Mouse (Mus musculus): Measurements from ENCODE around the gene Iqgap1. TPM values are rescaled to one million over a fixed set of nuclear protein-coding genes. Genes with fewer than 3 reads are reported as not detected.

The Iqgap1 gene
- polyA plus RNA-seq, 1 experiment: 222 TPM

GRCm38 (mm10) chr7:80697859-80698258 lies 127.9 kb downstream of the Iqgap1 start:
- Histone ChIP-seq H3K36me3 (ENCODE audit: control insufficient read depth, insufficient read depth, low read length, poor library complexity, severe bottlenecking) (no peaks in the 10 kb centered on the region), H3K4me1 (ENCODE audit: control insufficient read depth, insufficient read depth, low read length) (no peaks in the 10 kb centered on the region)
- TF ChIP-seq EP300 (IDR thresholded peaks at IDR 0.05; ENCODE audit: insufficient read depth, low read depth, low read length) (no peak), CTCF (IDR thresholded peaks at IDR 0.05; ENCODE audit: low read depth, low read length) (no peak), POLR2A (IDR thresholded peaks at IDR 0.05; ENCODE audit: insufficient read depth, low read length) (no peak)

GRCm38 (mm10) chr7:80696903-80697302 lies 128.9 kb downstream of the Iqgap1 start:
- H3K27me3 ChIP-seq (ENCODE audit: control insufficient read depth, insufficient read depth, low read length, poor library complexity, severe bottlenecking): no peaks in the 10 kb centered on the region
- no peaks in the 10 kb centered on the region for H3K9me3 ChIP-seq (replicated peaks; ENCODE audit: control insufficient read depth, insufficient read depth, low read length, poor library complexity, severe bottlenecking)
- no peak overlapping the region for H3K9ac ChIP-seq (ENCODE audit: low read depth, poor library complexity, severe bottlenecking)
- H3K36me3 ChIP-seq (ENCODE audit: control insufficient read depth, insufficient read depth, low read length, poor library complexity, severe bottlenecking): no peaks in the 10 kb centered on the region
- H3K4me1 ChIP-seq (ENCODE audit: control insufficient read depth, insufficient read depth, low read length): no peaks in the 10 kb centered on the region
- H3K4me3 ChIP-seq (ENCODE audit: low read depth, low read length): no peak overlapping the region
- H3K27ac ChIP-seq (ENCODE audit: insufficient read depth, low read length): no peak overlapping the region
- TF ChIP-seq EP300 (IDR thresholded peaks at IDR 0.05; ENCODE audit: insufficient read depth, low read depth, low read length): no peak
- no peak for TF ChIP-seq POLR2A (IDR thresholded peaks at IDR 0.05; ENCODE audit: insufficient read depth, low read length)
- TF ChIP-seq CTCF (IDR thresholded peaks at IDR 0.05; ENCODE audit: low read depth, low read length): no peak

More at GRCm38 (mm10) chr7:80697859-80698258, 127.9 kb downstream of the Iqgap1 start:
- no peaks in the 10 kb centered on the region for H3K27me3 ChIP-seq (ENCODE audit: control insufficient read depth, insufficient read depth, low read length, poor library complexity, severe bottlenecking)
- no peak overlapping the region for H3K27ac ChIP-seq (ENCODE audit: insufficient read depth, low read length)
- H3K9me3 ChIP-seq (replicated peaks; ENCODE audit: control insufficient read depth, insufficient read depth, low read length, poor library complexity, severe bottlenecking): no peaks in the 10 kb centered on the region
- no peak overlapping the region for H3K9ac ChIP-seq (ENCODE audit: low read depth, poor library complexity, severe bottlenecking)
- H3K4me3 ChIP-seq (ENCODE audit: low read depth, low read length): no peak overlapping the region

- Histone ChIP-seq H3K36me3 (ENCODE audit: control insufficient read depth, insufficient read depth, low read length, poor library complexity, severe bottlenecking) (no peaks in the 10 kb centered on the region), H3K4me3 (ENCODE audit: low read depth, low read length) (no peak overlapping the region), H3K27ac (ENCODE audit: insufficient read depth, low read length) (no peak overlapping the region), H3K27me3 (ENCODE audit: control insufficient read depth, insufficient read depth, low read length, poor library complexity, severe bottlenecking) (no peaks in the 10 kb centered on the region), H3K9ac (ENCODE audit: low read depth, poor library complexity, severe bottlenecking) (no peak overlapping the region), H3K9me3 (replicated peaks; ENCODE audit: control insufficient read depth, insufficient read depth, low read length, poor library complexity, severe bottlenecking) (no peaks in the 10 kb centered on the region), H3K4me1 (ENCODE audit: control insufficient read depth, insufficient read depth, low read length) (no peaks in the 10 kb centered on the region)
- TF ChIP-seq POLR2A (IDR thresholded peaks at IDR 0.05; ENCODE audit: insufficient read depth, low read length): no peak
- TF ChIP-seq CTCF (IDR thresholded peaks at IDR 0.05; ENCODE audit: low read depth, low read length): no peak
- TF ChIP-seq EP300 (IDR thresholded peaks at IDR 0.05; ENCODE audit: insufficient read depth, low read depth, low read length): no peak
Measured at GRCm38 (mm10) chr7:80696334-80696733, 129.4 kb downstream of the Iqgap1 start.

DNA sequence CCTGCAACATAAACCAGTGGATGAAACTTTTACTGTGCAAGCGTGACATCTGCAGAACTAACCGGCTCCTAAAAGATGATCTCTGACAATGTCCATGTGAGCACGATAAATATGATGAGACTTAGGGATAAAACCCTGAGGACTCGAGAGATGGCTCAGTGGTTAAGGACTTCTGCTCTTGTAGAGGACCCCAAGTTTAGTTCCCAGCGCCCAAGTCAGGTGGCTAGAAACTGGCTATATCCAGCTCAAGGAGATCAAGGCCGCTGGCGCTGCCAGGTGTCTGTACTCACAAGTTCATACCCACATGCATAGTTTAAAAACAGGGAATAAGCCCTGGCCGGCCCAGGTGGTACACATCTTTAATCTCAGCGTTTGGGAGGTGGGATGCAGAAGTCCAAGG lies 133.3 kb downstream of the Iqgap1 start:
- TF ChIP-seq CTCF (IDR thresholded peaks at IDR 0.05; ENCODE audit: low read depth, low read length) (no peak), EP300 (IDR thresholded peaks at IDR 0.05; ENCODE audit: insufficient read depth, low read depth, low read length) (no peak), POLR2A (IDR thresholded peaks at IDR 0.05; ENCODE audit: insufficient read depth, low read length) (no peak)
- Histone ChIP-seq H3K27me3 (ENCODE audit: control insufficient read depth, insufficient read depth, low read length, poor library complexity, severe bottlenecking) (no peaks in the 10 kb centered on the region), H3K36me3 (ENCODE audit: control insufficient read depth, insufficient read depth, low read length, poor library complexity, severe bottlenecking) (no peaks in the 10 kb centered on the region), H3K9me3 (replicated peaks; ENCODE audit: control insufficient read depth, insufficient read depth, low read length, poor library complexity, severe bottlenecking) (no peaks in the 10 kb centered on the region), H3K9ac (ENCODE audit: low read depth, poor library complexity, severe bottlenecking) (no peak overlapping the region), H3K27ac (ENCODE audit: insufficient read depth, low read length) (no peak overlapping the region), H3K4me1 (ENCODE audit: control insufficient read depth, insufficient read depth, low read length) (no peaks in the 10 kb centered on the region), H3K4me3 (ENCODE audit: low read depth, low read length) (no peak overlapping the region)

GRCm38 (mm10) chr7:80691131-80691530 lies 134.6 kb downstream of the Iqgap1 start:
- Histone ChIP-seq H3K27ac (ENCODE audit: insufficient read depth, low read length) (no peak overlapping the region), H3K4me1 (ENCODE audit: control insufficient read depth, insufficient read depth, low read length) (no peaks in the 10 kb centered on the region), H3K9ac (ENCODE audit: low read depth, poor library complexity, severe bottlenecking) (no peak overlapping the region), H3K27me3 (ENCODE audit: control insufficient read depth, insufficient read depth, low read length, poor library complexity, severe bottlenecking) (no peaks in the 10 kb centered on the region), H3K4me3 (ENCODE audit: low read depth, low read length) (no peak overlapping the region), H3K36me3 (ENCODE audit: control insufficient read depth, insufficient read depth, low read length, poor library complexity, severe bottlenecking) (no peaks in the 10 kb centered on the region), H3K9me3 (replicated peaks; ENCODE audit: control insufficient read depth, insufficient read depth, low read length, poor library complexity, severe bottlenecking) (no peaks in the 10 kb centered on the region)
- TF ChIP-seq POLR2A (IDR thresholded peaks at IDR 0.05; ENCODE audit: insufficient read depth, low read length) (no peak), EP300 (IDR thresholded peaks at IDR 0.05; ENCODE audit: insufficient read depth, low read depth, low read length) (no peak), CTCF (IDR thresholded peaks at IDR 0.05; ENCODE audit: low read depth, low read length) (no peak)

- no peaks in the 10 kb centered on the region for H3K36me3 ChIP-seq (ENCODE audit: control insufficient read depth, insufficient read depth, low read length, poor library complexity, severe bottlenecking)
- H3K9me3 ChIP-seq (replicated peaks; ENCODE audit: control insufficient read depth, insufficient read depth, low read length, poor library complexity, severe bottlenecking): no peaks in the 10 kb centered on the region
- peak overlapping the region; percentile 85 for H3K9ac ChIP-seq (ENCODE audit: low read depth, poor library complexity, severe bottlenecking)
- TF ChIP-seq EP300 (IDR thresholded peaks at IDR 0.05; ENCODE audit: insufficient read depth, low read depth, low read length) (no peak), POLR2A (IDR thresholded peaks at IDR 0.05; ENCODE audit: insufficient read depth, low read length) (no peak), CTCF (IDR thresholded peaks at IDR 0.05; ENCODE audit: low read depth, low read length) (no peak)
- H3K27me3 ChIP-seq (ENCODE audit: control insufficient read depth, insufficient read depth, low read length, poor library complexity, severe bottlenecking): no peaks in the 10 kb centered on the region
- no peak overlapping the region for H3K27ac ChIP-seq (ENCODE audit: insufficient read depth, low read length)
- peak overlapping the region; percentile 86 for H3K4me3 ChIP-seq (ENCODE audit: low read depth, low read length)
- H3K4me1 ChIP-seq (ENCODE audit: control insufficient read depth, insufficient read depth, low read length): no peaks in the 10 kb centered on the region
Measured at GRCm38 (mm10) chr7:80689221-80689591, 136.6 kb downstream of the Iqgap1 start.
